Mouse (Mus musculus) cerebellum, adult 11-12 months (tissue): Measurements from ENCODE around the gene Aif1.
A peak's percentile ranks its signal among the peaks of the same experiment; 100 is the strongest.

ENCODE experiments used
- DNase-seq: peaks from one replicate; pipeline ENCODE4 v3.0.0; 2022

The Aif1 gene

DNA sequence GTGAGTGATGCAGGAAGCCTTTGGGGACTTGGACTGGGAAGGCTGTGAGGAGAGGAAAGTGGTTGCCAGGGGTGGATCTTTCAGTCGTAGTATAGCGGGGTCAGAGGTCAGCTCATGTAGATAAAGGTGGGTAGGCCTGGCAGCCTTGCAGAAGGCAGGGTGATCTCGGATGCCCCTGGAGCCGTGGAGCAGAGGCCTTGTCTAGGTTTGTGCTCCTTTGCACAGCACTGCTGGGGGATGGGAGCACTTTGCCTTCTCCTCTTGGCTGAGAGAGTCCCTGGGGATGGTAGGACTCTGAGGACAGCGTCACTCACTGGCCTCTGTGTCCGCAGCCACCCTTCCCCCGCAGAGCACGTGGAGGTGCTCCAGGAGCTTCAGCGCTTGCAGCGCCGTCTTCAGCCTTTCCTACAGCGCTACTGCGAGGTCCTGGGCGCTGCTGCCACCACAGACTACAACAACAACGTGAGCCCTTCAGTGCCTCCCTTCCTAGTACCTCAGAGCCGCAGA is 35.3 kb downstream of the Aif1 start:
- DNase-seq: no peak

DNA sequence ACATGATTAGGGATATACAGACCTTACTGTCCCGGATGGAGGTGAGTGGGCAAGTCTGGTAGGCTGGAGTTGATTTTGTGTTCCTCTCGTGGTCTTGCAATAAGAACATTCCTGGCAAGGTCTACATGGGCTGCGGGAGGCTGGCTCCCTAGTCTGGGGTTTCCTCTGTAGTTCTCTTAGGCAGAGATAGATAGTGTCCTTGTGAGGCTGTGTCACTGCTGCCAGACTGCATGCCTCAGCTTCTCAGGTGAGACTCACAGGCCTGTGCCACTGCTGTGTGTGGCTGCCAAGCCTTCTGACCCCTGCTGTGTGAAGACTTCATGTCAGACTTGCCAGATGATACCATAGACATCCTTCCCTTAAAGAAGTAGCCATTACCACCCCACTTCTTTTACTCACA is 36.6 kb downstream of the Aif1 start:
- no peak for DNase-seq

DNA sequence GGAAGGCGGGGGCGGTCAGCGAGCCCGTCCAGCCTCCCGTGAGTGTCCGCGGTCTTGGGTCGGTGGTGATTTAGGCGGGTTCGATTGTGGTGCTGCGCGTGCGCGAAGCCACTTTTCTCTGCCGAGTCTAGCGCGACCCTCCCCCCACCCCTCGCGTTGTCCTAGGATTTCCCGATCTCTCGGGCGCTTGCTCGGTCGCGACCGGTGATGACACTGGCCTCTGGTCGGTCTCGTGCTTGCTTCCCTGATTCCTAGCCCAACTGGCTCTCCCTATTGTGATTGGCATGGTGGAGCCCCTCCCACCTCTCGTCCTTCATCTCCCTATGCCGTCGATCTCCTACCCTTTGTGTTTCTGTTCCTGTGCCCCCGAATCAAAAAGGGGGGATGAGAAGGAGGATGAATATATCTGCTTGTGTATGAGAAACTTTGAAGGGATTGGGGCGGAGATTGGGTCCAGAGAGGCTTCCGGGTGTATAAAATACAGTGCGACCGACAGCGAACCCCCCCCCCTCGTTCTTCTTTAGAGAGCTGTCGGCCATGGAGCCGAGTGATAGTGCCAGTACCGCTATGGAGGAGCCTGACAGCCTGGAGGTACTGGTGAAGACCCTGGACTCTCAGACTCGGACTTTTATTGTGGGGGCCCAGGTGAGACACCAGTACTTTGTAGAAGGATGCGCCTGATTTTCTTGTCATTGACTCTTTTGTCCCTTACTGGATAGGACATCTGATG is 40.1 kb downstream of the Aif1 start:
- DNase-seq: no peak

DNA sequence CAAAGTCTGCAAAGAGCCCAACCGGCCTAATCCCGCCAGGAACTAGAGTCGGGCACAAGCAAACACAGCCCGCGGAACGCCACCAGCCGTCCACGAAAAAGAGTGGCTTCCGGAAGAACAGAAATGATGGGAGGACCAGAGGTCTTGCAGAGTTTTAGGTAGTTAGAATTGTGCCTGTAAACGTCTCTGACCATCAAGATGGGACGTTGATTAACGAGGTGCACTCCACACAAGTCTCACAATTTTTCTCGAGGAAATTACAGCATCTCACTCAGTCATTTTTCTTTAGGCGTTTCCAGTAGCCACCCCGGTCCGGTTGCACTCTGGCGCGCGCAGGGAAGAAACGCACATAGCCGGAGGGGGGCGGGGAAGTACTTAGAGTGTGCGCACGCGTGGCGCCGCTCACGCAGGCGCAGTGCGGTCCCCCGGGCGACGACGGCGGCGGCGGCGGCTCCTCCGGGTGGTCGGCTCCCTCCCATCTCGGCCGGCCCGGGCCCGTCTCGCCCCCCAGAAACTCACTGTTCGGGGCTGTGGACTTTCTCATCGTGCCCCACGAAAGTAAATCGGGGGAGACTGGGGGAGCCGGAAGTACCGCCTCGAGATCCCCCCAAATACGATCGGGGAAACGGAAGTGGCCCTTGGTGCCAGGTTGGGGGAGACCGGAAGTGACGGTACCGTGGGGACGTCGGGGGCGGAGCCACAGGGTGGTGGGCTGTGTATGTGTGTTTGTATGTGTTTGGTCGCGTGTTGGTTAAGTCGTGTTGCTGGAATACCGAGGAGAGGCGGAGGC is 40.9 kb downstream of the Aif1 start, which contains the start of gene Bag6:
Gene Bag6, plus strand, starts transcription at position 378 of the 790 bp plus-strand sequence.
- peak; percentile 94 for DNase-seq

DNA sequence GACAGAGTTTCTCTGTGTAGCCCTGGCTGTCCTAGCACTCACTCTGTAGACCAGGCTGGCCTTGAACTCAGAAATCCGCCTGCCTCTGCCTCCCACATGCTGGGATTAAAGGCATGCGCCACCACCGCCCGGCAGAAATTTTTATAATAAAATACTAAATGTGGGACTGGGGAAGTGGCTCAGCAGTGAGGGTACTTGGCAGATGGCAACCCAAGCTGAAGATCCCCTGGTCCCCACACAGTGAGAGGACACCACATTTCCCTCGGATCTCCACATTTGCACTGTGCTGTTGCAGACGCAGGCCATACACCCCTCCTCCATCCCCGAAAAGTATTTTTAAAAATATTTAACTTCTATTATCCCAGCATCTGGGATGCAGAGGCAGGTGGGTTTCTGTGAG is 42.4 kb downstream of the Aif1 start:
- DNase-seq: peak; percentile 54

DNA sequence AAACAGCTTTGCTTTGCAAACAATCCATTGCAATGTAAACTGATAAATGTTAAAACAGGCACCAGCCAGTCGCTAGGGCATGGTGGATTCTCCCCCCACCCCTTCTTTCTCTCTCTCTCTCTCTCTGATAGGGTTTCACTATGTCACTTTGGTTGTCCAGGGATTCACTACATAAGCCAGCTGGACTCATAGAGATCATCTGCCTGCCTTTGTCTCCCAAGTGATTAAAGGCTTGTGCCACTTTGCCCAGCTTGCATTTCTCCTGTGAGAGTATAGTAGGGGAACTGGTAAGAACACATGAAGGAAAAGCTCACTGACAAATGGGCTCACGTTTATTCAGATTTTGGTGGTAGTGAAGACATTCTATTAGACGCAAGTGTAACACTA is 43.7 kb downstream of the Aif1 start:
- no peak for DNase-seq

DNA sequence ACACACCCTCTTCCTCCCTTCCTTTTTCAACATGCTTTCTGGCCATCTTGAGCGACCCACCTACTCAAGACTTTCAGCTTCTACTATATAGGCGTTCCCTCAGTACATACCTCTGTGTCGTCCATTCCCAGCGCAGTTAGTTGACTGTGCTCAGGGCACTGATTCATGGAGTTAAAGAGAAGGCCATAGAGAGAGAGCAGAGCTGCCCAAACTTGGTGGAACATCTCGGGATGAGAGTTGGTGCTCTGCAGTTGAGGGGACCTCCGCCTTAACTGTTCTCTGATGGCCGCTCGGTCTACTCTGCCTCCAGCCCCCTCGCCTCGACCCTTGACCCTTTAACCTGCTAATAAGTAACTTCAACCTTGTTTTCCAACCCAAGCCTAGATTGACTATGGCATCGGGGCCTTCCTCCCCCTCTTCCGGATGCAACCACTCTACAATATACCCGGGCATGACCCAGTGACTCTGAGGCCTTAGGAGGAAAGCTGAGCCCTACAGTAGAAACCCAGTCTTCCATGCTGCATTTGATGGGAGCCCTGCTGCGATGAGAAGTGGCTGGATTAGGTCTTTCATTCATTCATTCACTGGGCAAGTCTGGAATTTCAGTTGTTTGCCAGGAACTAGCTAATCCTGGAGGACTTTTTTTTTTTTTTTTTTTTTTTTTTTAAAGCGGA is 44.2 kb downstream of the Aif1 start, which contains the start of gene Apom:
Gene Apom, minus strand, starts transcription at position 551 of the 674 bp plus-strand sequence.
- DNase-seq: no peak

DNA sequence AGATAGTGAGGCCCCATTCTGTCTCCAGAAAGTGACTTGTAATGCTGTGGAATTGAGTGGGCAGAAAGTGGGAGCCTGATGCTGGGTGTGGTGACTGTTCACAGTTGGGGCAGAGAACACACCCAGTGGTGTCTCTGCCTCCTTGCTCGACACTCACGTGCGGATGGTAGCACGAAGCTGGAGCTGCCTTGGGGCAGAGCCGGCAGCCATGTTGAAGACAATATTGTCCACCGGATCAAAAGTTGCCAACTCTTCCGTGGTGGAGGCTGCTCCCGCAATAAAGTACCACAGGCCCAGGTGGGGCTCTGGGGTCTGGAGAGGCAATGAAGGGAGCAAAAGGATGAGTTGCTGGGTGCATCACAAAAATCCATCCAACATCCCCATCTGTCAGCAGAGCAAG is 44.8 kb downstream of the Aif1 start:
- DNase-seq: no peak

DNA sequence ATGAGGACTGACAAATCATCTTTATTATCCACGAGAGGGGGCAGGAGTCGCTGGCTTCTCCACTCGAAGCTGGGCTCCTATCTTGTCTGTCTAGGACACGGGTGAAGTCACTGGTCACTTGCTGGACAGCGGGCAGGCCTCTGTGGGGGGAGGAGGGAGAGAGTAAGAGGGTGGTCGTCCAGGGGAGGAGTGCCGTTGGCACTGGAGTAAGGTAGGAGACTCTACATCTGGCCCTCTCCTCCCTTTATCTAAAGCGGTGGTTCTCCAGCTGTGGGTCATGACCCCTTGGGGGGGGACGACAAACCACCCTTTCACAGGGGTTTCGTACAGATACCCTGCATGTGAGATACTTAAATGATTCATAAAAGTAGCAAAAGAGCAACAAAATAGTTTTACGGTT is 46.9 kb downstream of the Aif1 start:
- peak; percentile 47 for DNase-seq

DNA sequence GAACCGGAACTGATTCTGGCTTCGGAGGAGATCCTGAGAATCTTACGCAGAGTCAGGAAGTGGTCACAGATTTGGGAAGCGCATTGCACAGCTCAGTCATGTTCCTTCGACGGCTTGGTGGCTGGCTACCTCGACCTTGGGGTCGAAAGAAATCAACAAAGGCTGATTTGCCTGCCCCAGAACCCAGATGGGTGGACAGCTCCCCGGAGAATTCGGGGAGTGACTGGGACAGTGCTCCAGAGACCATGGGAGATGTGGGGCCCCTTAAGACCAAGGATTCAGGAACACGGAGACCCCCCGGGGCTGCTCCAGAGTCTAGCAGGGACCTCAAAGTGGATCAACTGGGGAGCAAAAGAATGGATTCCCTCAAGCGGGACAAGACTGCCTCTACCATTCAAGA is 48.9 kb downstream of the Aif1 start:
- peak; percentile 41 for DNase-seq

DNA sequence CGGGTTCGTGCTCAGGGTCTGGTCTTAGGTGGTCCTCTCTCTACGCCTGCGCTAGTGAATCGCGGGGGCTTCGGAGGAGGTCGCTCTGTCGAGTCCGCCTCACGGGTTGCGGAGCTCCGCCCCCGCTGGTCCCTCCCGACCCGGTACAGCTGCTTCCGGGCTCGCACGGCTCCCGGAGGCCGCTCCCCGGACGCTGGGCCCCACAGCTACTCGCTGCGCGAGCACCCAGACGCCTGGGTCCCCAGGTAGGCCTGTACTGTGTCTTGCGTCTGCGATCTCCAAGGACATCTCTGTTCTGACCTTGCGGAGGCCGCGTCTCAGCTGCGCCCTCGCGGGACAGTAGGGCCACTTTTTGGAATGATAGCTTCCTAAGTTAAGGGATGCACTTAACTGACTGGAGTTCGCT is 49.7 kb downstream of the Aif1 start, which contains the start of gene D17H6S53E:
Gene D17H6S53E, plus strand, starts transcription at position 168 of the 406 bp plus-strand sequence.
- peak; percentile 73 for DNase-seq

DNA sequence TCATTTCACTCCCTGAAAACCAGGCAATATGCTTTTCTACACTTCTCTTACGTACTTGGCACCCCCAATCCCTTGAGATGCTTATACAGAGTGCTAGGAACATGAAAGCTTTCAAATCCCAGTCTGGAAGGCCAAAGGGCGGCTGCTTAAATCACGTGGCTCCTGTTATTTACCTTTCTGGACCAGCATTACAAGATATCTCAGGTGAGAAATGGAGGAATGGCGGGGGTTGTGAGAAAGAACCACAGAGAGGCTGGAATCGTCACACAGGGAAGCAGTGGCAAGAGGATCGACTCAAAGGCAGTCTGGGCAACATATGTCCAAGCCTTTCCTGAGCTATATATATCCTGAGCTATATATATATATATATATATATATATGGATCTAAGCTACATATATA is 50.3 kb downstream of the Aif1 start:
- DNase-seq: no peak

DNA sequence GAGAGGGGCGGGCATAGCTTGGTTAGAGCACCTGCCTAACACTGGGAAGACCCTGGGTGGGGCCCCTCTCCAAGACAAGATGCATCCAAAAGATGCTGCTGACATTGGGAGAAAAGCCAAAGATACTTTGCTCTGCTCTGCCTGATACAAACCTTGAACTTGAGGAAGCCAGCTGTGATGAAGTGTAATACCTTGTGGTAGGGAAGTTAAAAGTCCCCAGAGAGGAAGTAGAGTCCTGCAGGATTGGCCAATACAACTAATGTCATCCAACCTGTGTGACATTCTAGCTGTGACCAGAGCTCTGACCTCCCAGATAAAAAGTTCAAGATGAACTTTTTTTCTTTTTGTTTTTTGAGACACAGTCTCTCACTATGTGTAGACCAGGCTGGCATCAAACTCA is 50.8 kb downstream of the Aif1 start:
- peak; percentile 46 for DNase-seq

DNA sequence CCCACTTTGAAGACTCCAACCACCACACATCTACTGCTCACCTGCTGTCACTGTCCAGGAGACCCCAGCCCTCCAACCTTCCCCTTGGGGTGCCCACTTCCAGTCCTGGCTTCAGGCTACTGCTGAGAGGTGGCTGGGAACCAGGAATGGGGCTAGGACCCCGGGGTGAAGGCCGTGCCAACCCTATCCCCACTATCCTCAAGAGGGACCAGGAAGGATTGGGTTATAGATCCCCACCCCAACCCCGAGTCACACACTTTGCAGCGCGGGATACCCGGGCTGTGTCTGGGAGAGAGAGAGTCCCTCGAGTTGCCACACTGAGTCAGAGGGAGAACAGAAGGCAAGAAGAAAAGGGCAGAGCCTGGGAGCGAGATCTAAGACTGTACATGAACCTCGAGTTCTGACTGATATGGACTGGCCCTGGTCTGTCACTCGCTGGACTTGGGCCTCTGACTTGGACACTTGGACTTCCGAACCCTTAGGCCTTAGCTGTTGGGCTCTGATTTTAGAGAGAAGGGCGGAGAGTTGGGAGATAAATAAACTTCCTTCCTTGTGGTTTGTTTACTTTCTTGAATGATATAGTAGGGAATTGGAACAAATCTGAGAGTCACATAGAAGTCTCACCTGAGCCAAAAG is 51.5 kb downstream of the Aif1 start:
- peak; percentile 53 for DNase-seq

DNA sequence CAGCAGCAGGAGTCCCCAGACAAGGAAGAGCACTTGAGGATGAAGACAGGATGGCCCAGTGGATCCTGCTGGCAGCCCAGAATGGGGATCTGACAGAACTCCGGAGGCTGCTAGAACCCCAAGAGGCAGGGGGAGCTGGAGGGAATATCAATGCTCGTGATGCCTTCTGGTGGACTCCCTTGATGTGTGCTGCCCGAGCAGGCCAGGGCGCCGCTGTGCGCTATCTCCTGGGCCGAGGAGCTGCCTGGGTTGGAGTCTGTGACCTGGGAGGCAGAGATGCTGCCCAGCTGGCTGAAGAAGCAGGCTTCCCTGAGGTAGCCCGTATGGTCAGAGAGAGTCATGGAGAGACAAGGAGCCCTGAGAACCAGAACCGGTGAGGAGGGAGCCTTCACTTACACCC is 52.6 kb downstream of the Aif1 start:
- DNase-seq: peak; percentile 39

DNA sequence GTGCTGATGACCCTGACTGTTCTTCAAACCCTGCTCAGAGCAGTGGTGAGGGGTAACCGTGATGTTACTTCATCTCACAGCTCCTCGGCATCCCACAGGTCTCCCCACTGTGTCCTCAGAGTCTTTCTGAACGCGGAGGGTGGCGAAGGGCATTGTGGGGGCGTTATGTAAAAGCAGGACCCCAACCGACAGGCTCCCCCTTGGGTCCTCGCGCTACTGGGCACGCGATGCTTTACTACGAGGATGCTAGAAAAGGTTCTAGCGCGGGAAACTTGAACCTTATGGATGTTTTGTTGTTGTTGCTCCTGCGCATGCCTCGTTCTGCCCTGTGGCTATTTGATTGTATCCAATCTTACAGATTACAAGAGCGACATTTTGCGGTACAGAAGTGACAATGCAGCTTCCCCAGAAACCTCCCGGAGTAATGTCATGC is 54.0 kb downstream of the Aif1 start, which contains the start of gene Csnk2b:
Gene Csnk2b, minus strand, starts transcription at position 183 of the 433 bp plus-strand sequence.
- peak; percentile 83 for DNase-seq

DNA sequence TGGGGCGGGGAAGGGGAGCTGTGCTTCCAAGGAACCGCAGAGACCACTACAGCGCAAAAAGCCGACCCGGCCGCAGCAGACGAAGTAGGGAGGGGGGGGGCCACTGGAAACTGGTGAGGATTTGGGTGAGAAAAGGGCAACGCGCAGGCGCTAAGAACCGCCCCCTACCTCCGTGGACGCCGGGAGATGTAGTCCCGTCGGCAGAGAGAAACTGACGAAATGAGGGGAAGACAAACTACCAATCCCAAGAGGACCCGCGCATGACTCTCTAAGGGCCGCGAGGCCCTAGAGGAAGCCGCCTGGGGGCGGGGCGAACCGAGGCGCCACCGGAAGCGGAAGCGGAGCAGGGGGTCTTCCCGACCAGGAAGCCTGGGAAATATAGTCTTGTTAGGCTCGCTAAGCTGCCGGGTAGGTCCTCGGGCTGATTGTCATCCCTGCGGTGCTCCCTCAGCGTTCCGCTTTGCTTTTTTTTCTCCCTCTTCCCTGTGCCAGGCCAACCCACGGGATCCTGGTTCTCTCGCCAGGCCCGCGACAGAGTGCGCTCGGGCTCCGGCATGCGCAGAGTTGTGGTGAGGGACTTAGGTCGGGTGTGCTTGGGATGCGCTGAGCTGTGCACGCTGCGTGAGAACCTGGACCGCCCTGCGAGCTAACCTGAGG is 54.6 kb downstream of the Aif1 start, which contains the start of gene Gpank1:
Gene Gpank1, plus strand, starts transcription at position 313 of the 657 bp plus-strand sequence.
- DNase-seq: peak; percentile 99
